In the genomic region with DNA sequence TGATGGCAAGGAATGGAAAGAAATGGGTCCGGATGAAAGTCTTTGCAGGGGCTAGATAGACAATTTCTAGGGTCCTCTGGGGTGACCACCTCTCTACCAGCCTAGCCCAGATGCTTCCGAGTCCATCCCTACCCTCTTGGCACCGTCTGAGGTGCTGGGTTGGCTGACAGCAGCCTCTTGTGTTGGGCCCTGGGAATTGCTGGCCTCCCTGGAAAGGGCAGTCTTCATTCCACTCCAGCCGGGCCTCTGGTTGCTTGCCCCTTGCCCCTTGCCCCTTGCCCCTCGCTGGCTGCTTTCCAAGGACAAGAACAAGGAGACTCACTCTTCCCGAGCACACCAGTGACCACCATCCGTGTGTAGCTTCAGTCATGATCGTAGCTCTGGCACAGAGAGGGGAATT, we compare ENCODE assay signal across 19 mouse cellular contexts. TPM values are rescaled to one million over a fixed set of nuclear protein-coding genes. Genes with fewer than 3 reads are reported as not detected.
DNase-seq lines count a peak whose midpoint lies in the region; ATAC-seq and TF ChIP-seq lines count a peak whose summit lies in the region.
"Had no signal": no experiment of that assay in that cellular context is flagged by ENCODE, and none has a peak within 500 bp of the region (broad histone marks: within the 10 kb centered on the region; RNA-seq: fewer than 3 reads in every experiment).

No protein-coding gene starts in this region.

- peak; percentile 25 for TF ChIP-seq CTCF in hindbrain, postnatal 0 days (IDR thresholded peaks at IDR 0.05; ENCODE audit: low read depth)

- H3K4me2 ChIP-seq in hindbrain, postnatal 0 days (ENCODE audit: low read depth, low read length): no peak overlapping the region
- H3K4me2 ChIP-seq in hindbrain, embryonic 11.5 days (replicated peaks; ENCODE audit: low read depth, low read length): no peak overlapping the region
- H3K4me2 ChIP-seq: embryonic facial prominence, embryonic 12.5 days had no signal

- no peak overlapping the region for H3K4me3 ChIP-seq in hindbrain, postnatal 0 days (ENCODE audit: low read length)
- H3K4me3 ChIP-seq in hindbrain, embryonic 11.5 days (ENCODE audit: low read depth, low read length): no peak overlapping the region
- H3K4me3 ChIP-seq: embryonic facial prominence, embryonic 12.5 days had no signal

- no peak overlapping the region for H3K27ac ChIP-seq in hindbrain, postnatal 0 days
- no peak overlapping the region for H3K27ac ChIP-seq in hindbrain, embryonic 11.5 days (ENCODE audit: low read depth, low read length)
- H3K27ac ChIP-seq: embryonic facial prominence, embryonic 12.5 days had no signal

- H3K4me1 ChIP-seq in hindbrain, postnatal 0 days (ENCODE audit: insufficient read depth, low read length): no peaks in the 10 kb centered on the region
- no peaks in the 10 kb centered on the region for H3K4me1 ChIP-seq in hindbrain, embryonic 11.5 days (replicated peaks; ENCODE audit: control insufficient read depth, insufficient read depth, low read length)
- H3K4me1 ChIP-seq: embryonic facial prominence, embryonic 12.5 days had no signal

- no peak for ATAC-seq in hindbrain, postnatal 0 days
- ATAC-seq in hindbrain, embryonic 11.5 days (ENCODE audit: low FRiP score): no peak
- ATAC-seq: midbrain, embryonic 16.5 days had no signal

- no peaks in the 10 kb centered on the region for H3K9me3 ChIP-seq in hindbrain, postnatal 0 days (ENCODE audit: low read length)
- H3K9me3 ChIP-seq in hindbrain, embryonic 11.5 days (ENCODE audit: control insufficient read depth, low read length): no peaks in the 10 kb centered on the region
- H3K9me3 ChIP-seq: embryonic facial prominence, embryonic 12.5 days had no signal

- H3K9ac ChIP-seq in hindbrain, postnatal 0 days (replicated peaks; ENCODE audit: low read length): no peak overlapping the region
- H3K9ac ChIP-seq in hindbrain, embryonic 11.5 days (ENCODE audit: low read depth, low read length): no peak overlapping the region
- H3K9ac ChIP-seq: embryonic facial prominence, embryonic 12.5 days had no signal

- no peaks in the 10 kb centered on the region for H3K27me3 ChIP-seq in hindbrain, postnatal 0 days (ENCODE audit: insufficient read depth, low read length)
- no peaks in the 10 kb centered on the region for H3K27me3 ChIP-seq in hindbrain, embryonic 11.5 days (ENCODE audit: control insufficient read depth, insufficient read depth, low read length)

- no peaks in the 10 kb centered on the region for H3K36me3 ChIP-seq in hindbrain, postnatal 0 days (ENCODE audit: insufficient read depth, low read length)
- no peaks in the 10 kb centered on the region for H3K36me3 ChIP-seq in hindbrain, embryonic 11.5 days (ENCODE audit: control insufficient read depth, insufficient read depth, low read length)
- H3K36me3 ChIP-seq: embryonic facial prominence, embryonic 12.5 days had no signal

- WGBS in hindbrain, postnatal 0 days: 60% methylated on average over 8 of the region's 8 CpGs
- 62% methylated on average over 8 of the region's 8 CpGs for WGBS in hindbrain, embryonic 11.5 days

- DNase-seq in hindbrain, postnatal 0 days (ENCODE audit: low spot score): no peak
- no peak for DNase-seq in hindbrain, embryonic 11.5 days (ENCODE audit: low spot score)
- DNase-seq in lung, postnatal 10 days: peak; percentile 29
- DNase-seq in lung, postnatal 14 days: no peak
- peak; percentile 52 to 58 for DNase-seq in kidney, adult 8-10 months
- peak; percentile 63 for DNase-seq in testis, postnatal 10 days (ENCODE audit: low spot score)
- DNase-seq in cerebellum, postnatal 25 days: no peak
- DNase-seq: cerebellum, adult 11-12 months; heart, adult 18-20 months; lung, postnatal 36 days; right cerebral cortex, adult 18-20 months; thymus, postnatal 36 days had no signal

RNA-seq across cellular contexts. Expression of gene Arl2, which starts 15.0 kb away (rescaled TPM):
- 112 and 123 TPM in 2 replicates for total RNA-seq in hindbrain, postnatal 0 days (2014; rRNA removed)
- polyA plus RNA-seq in hindbrain, postnatal 0 days (2015; fragmentation: Nextera tagmentation; extraction: Ambion mirVana): 151 and 155 TPM in 2 replicates
- 80.0 and 82.4 TPM in 2 replicates for polyA plus RNA-seq in hindbrain, embryonic 11.5 days (2014; fragmentation: Nextera tagmentation; extraction: Ambion mirVana)

RNA-seq across cellular contexts. Expression of gene Batf2, which starts 15.6 kb away (rescaled TPM):
- total RNA-seq in hindbrain, postnatal 0 days (2014; rRNA removed): not detected in 2 replicates
- 0.21 and 0.23 TPM in 2 replicates for polyA plus RNA-seq in hindbrain, postnatal 0 days (2015; fragmentation: Nextera tagmentation; extraction: Ambion mirVana)
- polyA plus RNA-seq in hindbrain, embryonic 11.5 days (2014; fragmentation: Nextera tagmentation; extraction: Ambion mirVana): 0.32 TPM in 1 of 2 replicates, not detected in the other
- total RNA-seq: neutrophil, adult 5-6 weeks had no signal
- polyA plus RNA-seq: embryonic facial prominence, embryonic 12.5 days; forebrain, embryonic 11.5 days; midbrain, embryonic 16.5 days had no signal

RNA-seq across cellular contexts. Expression of gene Majin, which starts 27.8 kb away (rescaled TPM):
- not detected in 2 replicates for total RNA-seq in hindbrain, postnatal 0 days (2014; rRNA removed)
- 0.24 TPM in 1 of 2 replicates, not detected in the other for polyA plus RNA-seq in hindbrain, postnatal 0 days (2015; fragmentation: Nextera tagmentation; extraction: Ambion mirVana)
- not detected in 2 replicates for polyA plus RNA-seq in hindbrain, embryonic 11.5 days (2014; fragmentation: Nextera tagmentation; extraction: Ambion mirVana)
- total RNA-seq: gastrocnemius, adult 18-20 months; heart, adult 18-20 months; heart, postnatal 25 days; neutrophil, adult 5-6 weeks had no signal
- polyA plus RNA-seq: embryonic facial prominence, embryonic 12.5 days; forebrain, embryonic 11.5 days; intestine, embryonic 14.5 days; midbrain, embryonic 16.5 days had no signal

RNA-seq across cellular contexts. Expression of gene Snx15, which starts 28.3 kb away (rescaled TPM):
- total RNA-seq in hindbrain, postnatal 0 days (2014; rRNA removed): 71.4 and 84.4 TPM in 2 replicates
- polyA plus RNA-seq in hindbrain, postnatal 0 days (2015; fragmentation: Nextera tagmentation; extraction: Ambion mirVana): 60.9 and 62.7 TPM in 2 replicates
- polyA plus RNA-seq in hindbrain, embryonic 11.5 days (2014; fragmentation: Nextera tagmentation; extraction: Ambion mirVana): 26.9 and 32.4 TPM in 2 replicates

RNA-seq across cellular contexts. Expression of gene Sac3d1, which starts 37.9 kb away (rescaled TPM):
- total RNA-seq in hindbrain, postnatal 0 days (2014; rRNA removed): 91.0 and 91.5 TPM in 2 replicates
- 50.5 and 51.9 TPM in 2 replicates for polyA plus RNA-seq in hindbrain, postnatal 0 days (2015; fragmentation: Nextera tagmentation; extraction: Ambion mirVana)
- 62.6 and 62.9 TPM in 2 replicates for polyA plus RNA-seq in hindbrain, embryonic 11.5 days (2014; fragmentation: Nextera tagmentation; extraction: Ambion mirVana)

Comparison
In these comparisons a context has a peak if more than half of its experiments do, and no peak if none do; other contexts are left out.
1. DNase-seq: peak in lung, postnatal 10 days (single experiment), kidney, adult 8-10 months (2 of 2) and testis, postnatal 10 days (single experiment); none in hindbrain, postnatal 0 days (single experiment), hindbrain, embryonic 11.5 days (single experiment), lung, postnatal 14 days (single experiment) and cerebellum, postnatal 25 days (0 of 2).